Mouse (Mus musculus): ENCODE data around the gene Nudt14.

DNA sequence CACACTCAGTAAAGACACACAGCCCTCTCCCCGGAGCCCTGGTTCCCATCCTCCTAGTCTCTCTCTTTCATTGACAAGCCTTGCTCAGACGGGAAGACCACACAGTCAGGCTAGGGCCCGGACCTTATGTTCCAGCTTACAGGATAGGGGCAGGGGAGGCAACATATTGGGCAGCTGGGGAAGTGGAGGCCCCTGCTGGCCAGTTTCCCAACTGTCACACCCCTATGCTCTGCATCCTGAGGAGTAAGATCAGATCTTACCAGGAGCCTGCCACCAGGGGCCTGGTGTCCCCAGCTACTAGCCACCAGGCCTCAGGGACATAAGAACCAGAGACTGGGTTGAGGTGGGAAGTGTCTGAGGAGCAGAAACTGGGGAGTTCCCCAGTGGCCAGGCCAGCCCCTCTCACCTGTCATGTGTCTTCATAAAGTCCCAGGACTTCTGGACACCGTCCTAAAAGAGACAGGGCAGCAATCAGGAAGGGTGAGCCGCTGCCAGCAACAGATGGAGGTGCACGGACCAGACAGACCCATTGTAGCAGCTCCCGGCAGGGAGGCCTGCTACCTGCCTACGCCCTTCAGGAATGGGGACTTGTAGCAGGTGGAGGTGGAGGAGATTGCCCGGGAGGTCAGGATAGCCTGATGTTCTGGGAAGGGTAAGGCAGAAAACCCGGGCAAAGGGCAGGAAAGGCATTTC, 2.9 kb downstream of the Nudt14 start:
- TF ChIP-seq CTCF (IDR thresholded peaks at IDR 0.05; ENCODE audit: low read depth) (peak; percentile 59), EP300 (IDR thresholded peaks at IDR 0.05; ENCODE audit: low read depth) (no peak)
